Mouse (Mus musculus): ENCODE results near the gene Hhatl. TPM values are rescaled to one million over a fixed set of nuclear protein-coding genes. Genes with fewer than 3 reads are reported as not detected.

Hhatl gene
- not detected for total RNA-seq (2023)

DNA sequence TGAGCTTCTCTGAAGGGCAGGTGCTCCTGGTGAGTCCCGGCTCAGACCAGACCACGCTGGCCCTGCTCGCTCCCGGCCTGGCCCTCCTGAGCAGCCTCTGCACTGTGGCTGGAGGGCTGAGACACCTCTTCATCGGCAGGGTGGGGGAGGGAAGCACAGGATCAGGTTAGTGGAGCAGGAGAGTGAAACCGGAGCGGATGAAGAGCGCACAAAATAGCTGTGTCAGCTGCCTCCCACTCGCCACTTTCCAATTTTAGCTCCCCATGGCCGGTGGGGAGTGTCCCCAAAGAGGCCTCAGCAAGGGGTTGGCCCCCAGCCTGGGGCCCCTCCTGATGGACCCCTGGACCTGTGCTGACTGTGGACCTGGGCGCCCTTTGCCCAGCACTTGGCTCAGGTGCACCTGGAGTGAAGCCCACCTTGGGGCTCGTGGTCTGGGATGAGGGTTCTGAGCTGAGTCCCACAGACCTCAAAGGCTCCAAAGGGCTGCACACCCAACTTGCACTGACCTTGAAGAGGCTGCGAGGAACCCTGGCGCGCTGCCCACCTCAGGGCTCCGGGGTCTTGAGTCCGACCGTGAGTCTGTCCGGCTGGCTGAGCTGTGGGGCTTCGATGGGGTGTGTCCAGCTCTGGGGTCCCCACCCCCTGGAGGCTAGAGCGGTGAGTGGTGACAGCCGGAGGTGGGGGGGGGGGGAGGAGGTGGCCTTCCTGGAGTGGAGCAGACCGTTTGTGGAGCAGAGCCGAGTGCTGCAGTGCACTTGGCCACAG lies at the start of gene Hhatl:
Hhatl (minus strand) TSS at position 751 of the 765 bp plus-strand sequence.

DNA sequence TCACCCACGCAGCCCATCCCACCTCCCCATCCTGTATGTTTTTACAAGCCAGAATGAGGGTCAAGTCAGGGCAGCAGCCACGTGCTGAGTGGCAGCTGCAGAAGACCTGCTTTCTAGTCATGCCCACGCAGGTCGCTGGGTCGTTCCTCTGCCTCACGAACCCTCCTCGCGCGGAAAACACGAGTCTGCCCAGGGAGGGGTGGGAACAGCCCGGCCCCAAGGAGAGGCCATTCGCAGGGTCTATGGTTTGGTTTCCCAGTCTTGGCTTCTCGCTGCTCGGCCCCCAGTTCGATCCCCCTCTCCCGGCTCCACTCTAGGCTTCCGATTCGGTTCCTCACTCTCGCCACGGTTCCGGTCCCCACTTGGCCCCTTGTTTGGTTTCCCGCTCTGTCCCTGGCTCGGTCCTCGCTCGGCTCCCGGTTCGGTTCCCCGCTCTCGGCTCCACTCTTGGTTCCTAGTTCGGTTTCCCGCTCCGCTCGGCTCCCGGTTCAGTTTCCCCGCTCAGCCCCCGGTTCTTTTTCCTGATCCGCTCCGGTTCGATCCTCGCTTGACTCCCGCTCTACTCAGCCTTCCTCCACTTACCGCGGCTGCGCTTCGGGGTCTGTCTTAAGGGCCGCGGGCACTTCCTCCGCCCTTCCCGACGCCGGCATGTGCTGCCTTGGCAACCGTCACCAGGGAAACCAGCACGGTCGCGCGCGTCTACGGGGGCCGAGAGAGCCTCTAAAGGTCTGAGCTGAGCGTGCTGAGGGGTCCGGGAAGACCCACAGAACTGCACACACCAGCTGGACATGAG lies 46.7 kb upstream of the Hhatl start, which contains the start of gene Ccdc13:
Ccdc13 (minus strand) TSS at position 633 of the 793 bp plus-strand sequence.

DNA sequence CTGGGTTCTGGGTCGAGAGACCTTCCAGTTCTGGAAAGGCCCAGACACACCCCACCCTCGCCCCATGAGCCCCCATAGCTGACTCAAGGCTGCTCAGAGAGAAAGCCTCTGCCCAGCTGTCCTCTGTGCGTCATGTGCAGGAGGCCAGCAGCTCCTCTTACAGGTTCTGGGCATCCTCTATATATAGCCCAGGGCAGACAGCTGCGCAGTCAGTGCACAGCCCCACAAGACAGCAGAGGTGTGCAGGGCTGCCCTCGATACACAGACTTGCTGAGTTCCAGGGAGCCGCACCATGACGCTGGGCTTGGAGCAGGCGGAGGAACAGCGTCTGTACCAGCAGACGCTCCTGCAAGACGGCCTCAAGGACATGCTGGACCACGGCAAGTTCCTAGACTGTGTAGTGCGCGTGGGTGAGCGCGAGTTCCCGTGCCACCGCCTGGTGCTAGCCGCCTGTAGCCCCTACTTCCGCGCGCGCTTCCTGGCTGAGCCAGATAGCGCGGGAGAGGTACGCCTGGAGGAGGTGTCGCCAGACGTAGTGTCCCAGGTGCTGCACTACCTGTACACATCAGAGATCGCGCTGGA lies 14.7 kb downstream of the Hhatl start, which contains the start of gene Klhl40:
Klhl40 (plus strand) TSS at position 124 of the 582 bp plus-strand sequence.

DNA sequence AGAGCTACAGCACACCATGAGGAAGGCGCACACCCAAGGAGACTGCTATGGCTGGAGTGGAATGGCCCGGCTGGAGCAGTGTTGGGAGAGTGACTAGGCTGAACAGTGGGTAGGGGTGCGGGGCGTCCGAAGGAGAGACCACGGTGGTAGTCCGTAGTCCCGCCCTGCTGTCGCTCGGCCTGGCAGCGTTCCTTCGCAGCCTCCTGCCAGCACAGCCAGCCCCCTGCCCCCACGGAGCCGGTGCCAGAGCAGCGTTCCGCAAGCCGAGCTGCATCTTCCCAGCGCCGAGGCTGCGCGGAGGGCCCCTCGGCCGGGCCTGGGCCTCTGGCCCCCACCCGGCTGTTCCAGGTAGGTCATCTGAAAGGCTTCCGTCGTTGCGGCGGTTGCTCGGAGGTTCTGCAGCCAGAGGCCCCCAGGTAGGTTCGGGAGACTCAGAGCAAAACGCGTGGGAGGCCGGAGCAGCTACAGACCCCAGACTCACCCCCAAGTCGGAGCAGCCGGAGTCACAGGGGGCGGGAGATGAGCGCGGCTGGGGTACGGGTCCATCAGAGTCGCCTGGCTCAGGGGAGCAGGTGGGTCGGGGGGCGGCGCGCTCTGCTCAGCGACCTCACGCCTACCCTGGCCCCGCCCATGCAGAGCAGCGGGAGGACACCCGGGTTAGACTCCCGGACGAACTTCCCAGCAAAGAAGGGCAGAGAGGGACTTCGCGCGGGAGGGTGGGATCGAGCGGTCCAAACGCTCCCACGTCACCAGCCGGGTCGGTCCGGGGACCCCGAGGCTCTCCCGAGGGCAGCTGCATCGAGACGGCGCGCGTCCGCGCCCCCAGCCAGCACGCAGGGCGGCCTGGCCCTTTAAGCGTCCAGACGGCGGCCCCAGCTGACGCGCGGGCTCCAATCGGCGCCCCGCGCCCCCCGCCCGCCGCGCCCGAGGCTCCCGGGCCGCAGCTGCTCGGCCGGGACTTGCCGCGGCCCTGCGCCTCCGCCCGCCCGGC lies 32.9 kb downstream of the Hhatl start, which contains the start of gene Zfp651:
Zfp651 (plus strand) TSS at position 240 of the 991 bp plus-strand sequence.

Other genes with a start within 250 kb of the Hhatl start
- gene Lyzl4, start 150.4 kb downstream of the Hhatl start, total RNA-seq (2023) = not detected
- 1 to 10 TPM in 1 of 2 experiments, not detected in 1; 2.8 TPM for gene Vipr1, start 149.8 kb downstream of the Hhatl start, total RNA-seq (2023)
- gene Sec22c, start 87.0 kb downstream of the Hhatl start, total RNA-seq (2023) = 10 to 100 TPM; 23.5 to 25.5 TPM
- 10 to 100 TPM; 18.4 to 25.7 TPM for gene Ss18l2, start 82.2 kb downstream of the Hhatl start, total RNA-seq (2023)
- gene Nktr, start 73.3 kb downstream of the Hhatl start, total RNA-seq (2023) = 100 to 1,000 TPM; 252 to 254 TPM
- under 1 TPM in 1 of 2 experiments, not detected in 1; 0.86 TPM for gene Zfp651, start 33.2 kb downstream of the Hhatl start, total RNA-seq (2023)
- not detected for gene Klhl40, start 14.9 kb downstream of the Hhatl start, total RNA-seq (2023)
- gene Ccdc13, start 47.0 kb upstream of the Hhatl start, total RNA-seq (2023) = not detected
- 10 to 100 TPM; 31.2 to 36.9 TPM for gene Higd1a, start 65.9 kb upstream of the Hhatl start, total RNA-seq (2023)
- gene Ackr2, start 105.8 kb upstream of the Hhatl start, total RNA-seq (2023) = 10 to 100 TPM; 22.2 to 23.1 TPM
- gene Cyp8b1, start 123.8 kb upstream of the Hhatl start, total RNA-seq (2023) = not detected
- gene Fam198a, start 158.5 kb upstream of the Hhatl start, total RNA-seq (2023) = 1 to 10 TPM in 1 of 2 experiments, under 1 TPM in 1; 0.93 to 1.3 TPM
- not detected for gene Pomgnt2, start 204.6 kb upstream of the Hhatl start, total RNA-seq (2023)